Mouse (Mus musculus) cerebellum, adult 8-10 months (tissue): ENCODE results near the gene Pcgf6.
"Not testable (repeated sequence)": the region's sequence is repeated elsewhere in the genome, so short reads cannot be mapped to it uniquely, and the experiment has no call there.

Source experiments
- DNase-seq: peaks from one replicate; pipeline ENCODE4 v3.0.0; 2022

Pcgf6 gene

DNA sequence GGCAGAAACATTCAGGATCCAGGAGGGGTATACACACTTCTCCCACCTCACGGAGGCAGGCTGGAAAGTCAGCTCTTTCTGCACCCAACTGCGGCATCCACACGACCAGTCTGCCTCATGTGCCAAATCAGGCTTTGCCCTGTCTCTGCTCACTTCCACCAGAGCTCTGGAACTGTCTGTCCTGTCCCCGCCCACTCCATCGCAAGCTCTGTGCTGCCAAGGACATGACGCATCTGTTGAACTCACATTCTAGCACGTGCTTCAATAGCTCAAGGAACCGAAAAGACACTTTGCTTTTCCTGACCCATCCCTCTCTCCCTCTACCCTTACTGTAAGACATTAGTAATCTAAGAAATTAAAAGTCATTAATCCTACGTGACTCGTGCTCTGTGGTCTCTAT lies 25.8 kb downstream of the Pcgf6 start:
- no peak for DNase-seq

DNA sequence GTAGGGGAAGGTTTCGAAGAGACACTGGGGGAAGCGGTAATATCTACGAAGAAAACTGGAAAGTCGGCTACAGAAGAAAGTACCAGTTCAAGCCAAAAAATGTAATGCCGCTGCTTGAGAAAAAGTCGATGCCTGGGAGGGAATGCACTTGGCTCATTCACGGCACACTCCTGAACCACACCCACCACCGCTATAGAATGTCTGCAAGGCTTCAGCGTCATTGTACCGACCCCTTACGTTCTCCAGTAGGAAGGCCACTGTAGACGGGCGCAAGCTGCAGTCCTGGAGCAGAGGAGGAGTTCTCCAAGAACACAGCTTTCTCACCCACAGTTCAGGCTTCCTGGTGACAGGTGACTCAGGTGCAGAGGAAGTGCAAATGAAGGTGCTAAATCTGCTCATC lies 27.2 kb downstream of the Pcgf6 start:
- DNase-seq = no peak

DNA sequence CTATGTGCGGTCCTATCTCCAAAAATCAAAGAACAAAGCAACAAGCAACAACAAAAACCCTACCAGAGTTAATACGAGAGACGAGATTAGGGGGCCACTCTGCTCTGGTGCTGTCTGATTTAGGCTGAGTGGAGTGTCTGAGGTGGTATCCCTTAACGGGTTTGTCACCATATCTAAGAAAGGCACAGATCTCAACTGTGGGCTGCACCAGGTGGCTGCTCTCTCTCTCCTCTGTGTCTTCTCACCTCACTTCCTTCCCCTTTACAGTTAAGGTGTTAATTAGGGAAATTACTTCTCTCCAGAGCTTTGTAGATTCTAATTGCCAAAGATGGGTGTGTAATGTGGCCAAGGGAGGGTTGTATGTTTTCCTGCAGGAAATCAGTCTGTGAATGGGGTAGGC lies 28.0 kb downstream of the Pcgf6 start:
- DNase-seq = no peak

DNA sequence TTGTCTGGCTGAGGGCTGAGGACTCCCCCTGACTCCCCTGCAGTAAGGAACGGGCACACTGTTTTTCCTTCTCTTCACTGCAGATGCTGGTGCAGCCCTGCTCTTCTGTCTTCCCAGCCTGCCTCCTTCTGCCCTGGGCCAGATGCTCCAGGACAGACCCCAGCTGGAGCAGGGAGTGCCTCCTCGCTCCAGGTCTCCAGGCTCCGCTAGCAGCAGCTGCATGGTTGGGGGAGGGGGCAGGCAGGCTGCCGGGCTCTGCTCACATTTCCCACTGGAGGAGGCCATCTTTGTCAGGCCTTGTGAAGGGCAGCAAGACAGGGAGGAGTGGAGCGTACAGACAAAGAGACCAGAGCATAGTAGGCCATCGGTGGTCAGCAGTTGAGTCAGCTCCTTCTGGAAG lies 31.4 kb downstream of the Pcgf6 start:
- no peak for DNase-seq

DNA sequence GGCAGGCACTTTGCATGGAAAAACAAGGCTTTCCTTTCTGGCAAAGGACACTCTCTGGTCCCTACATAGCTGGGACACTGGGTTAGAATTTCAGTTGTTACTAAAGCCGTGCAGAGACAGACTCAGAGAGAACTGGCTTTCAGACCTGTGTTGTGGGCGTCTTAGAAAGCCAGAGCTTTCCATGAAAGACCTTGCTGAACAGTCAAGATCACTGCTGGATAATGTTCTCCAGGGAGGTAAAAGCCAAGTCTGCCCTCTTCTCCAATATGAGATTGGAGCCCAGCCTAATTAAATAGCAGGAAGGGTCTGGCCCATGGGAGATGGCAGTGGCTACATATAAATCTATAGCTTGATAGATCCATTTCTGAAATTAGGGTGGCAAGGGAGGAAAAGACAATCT lies 32.4 kb downstream of the Pcgf6 start:
- DNase-seq = no peak

- no peak for DNase-seq
These were observed 32.9 kb downstream of the Pcgf6 start for GRCm38 (mm10) chr19:47017831-47018230.

- no peak for DNase-seq
These were observed 34.2 kb downstream of the Pcgf6 start for GRCm38 (mm10) chr19:47016487-47016886.

DNA sequence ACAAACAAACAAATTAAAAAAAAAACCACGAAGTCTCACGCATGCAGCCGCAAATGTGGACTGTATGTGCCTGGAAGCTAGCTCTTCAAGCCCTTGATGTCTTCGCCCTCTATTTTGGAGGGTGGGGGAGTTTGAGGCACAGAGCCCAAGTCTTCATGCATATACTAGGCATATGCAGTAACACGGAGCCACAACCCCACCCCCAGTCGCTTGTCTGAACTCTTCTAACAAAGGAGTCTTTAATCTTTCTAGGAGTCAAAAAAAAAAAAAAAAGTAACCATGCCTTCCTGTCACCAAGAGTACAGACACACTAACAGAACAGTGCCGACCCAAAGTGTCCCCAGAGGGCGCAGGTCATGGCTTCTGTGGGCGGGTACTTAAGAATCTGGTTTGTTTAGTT lies 34.7 kb downstream of the Pcgf6 start:
- DNase-seq = no peak

GRCm38 (mm10) chr19:47015396-47015795 lies 35.3 kb downstream of the Pcgf6 start:
- peak; percentile 64 for DNase-seq

- peak; percentile 83 for DNase-seq
These were observed 36.0 kb downstream of the Pcgf6 start, which contains the start of the genes Ina and Nt5c2 for GRCm38 (mm10) chr19:47014447-47015381. Gene Ina, plus strand, starts transcription at chr19:47014698. Gene Nt5c2, minus strand, starts transcription at chr19:47015153.

DNA sequence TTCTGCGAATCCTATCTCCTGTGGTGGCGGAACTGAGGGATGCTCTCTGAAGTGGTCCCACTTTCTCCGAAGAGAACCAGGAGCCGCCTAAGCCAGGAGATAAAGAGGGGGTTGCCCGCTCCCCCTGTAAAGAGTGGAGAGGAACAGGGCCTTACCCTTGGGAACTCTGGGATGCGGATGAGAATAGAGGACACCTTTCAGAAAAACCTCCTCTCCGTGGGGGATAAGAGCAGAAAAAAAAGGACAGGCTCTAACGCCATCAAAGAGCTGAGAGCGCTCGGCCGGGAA lies 36.6 kb downstream of the Pcgf6 start:
- DNase-seq = no peak

- DNase-seq = no peak
These were observed 37.2 kb downstream of the Pcgf6 start for GRCm38 (mm10) chr19:47013340-47014158.

DNA sequence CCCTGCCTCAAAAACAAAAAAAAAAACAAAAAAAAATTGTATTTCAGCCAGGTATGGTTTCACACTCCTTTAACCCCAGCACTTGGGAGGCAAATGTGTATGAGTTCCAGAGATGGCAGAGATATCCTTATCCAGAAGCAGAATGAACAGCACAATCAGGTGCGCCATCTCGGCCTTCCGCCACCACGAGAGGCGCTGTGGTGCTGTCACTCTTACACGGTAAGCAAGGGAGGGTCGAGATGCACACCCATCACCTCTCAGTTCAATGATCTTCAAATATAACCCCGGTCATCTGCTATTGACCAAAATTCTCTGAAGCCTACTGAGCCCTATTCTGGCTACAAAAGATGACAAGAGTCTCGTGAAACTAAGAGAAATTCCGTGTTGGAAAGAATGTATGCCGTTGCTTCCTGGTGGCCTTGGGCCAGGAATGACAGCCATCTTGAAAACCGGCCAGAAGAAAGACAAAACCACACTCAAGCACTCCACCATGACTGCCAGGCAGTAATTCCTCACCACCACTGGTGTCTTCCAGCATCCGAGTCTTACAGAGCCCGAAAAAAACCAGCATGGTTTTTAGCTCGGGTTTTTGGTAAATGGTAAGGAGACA lies 38.1 kb downstream of the Pcgf6 start:
- DNase-seq = no peak

DNA sequence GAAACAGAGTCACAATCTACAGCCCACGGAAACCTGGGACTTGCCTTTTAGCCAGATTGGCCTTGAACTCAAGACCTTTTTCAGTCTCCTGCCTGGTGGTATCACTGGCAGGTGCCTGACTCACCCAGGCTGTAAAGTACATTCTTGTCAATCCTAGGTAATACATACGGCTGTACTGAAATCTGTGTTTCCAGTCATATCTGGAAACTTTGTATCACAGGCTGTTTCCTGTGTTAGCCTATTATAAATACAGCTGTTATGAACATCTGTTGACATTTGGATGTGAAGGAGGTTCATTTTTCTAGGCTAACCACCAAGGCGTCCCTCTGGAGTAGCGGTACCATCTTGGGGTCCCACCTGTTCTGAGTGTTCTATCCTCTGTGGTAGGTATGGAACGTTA lies 40.8 kb downstream of the Pcgf6 start:
- DNase-seq = no peak

DNA sequence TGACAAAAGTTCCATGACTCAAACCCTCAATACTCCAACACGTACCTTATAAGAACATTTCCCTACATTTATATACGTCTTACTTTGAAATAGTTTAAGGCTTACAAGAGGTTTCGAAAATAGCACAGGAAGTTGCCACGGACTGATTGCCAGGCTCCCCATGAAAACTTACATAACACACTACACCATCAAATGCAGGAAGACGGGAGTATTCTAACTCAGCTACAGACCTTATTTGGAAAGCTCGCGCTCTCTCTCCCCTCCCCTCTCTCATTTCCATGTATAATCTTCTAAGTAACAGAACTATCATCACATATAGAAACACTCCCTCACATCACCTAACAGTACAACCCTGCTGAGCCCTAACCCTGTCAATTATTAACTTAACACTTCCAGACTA lies 41.3 kb downstream of the Pcgf6 start:
- no peak for DNase-seq

GRCm38 (mm10) chr19:47006321-47006720 lies 44.4 kb downstream of the Pcgf6 start:
- no peak for DNase-seq

DNA sequence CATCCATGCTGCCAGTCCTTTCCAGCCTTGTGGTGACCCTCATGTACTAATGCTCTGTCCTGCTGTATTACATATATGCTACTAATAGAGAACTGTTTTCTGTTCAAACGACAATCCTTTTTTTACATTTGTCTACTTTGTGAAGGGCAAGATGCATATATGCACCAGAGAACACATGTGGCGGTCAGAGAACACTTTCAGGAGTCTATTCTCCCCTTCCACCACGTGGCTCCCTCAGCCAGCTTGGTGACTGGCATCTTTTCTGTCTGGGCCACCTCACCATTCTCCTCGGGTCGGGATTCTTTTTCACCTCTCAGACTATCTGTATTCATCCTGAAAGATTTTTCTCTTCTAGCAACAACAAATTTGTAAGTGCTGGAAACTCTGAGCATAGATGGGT lies 44.8 kb downstream of the Pcgf6 start:
- DNase-seq = no peak

GRCm38 (mm10) chr19:47003742-47004511 lies 46.8 kb downstream of the Pcgf6 start:
- no peak for DNase-seq

DNA sequence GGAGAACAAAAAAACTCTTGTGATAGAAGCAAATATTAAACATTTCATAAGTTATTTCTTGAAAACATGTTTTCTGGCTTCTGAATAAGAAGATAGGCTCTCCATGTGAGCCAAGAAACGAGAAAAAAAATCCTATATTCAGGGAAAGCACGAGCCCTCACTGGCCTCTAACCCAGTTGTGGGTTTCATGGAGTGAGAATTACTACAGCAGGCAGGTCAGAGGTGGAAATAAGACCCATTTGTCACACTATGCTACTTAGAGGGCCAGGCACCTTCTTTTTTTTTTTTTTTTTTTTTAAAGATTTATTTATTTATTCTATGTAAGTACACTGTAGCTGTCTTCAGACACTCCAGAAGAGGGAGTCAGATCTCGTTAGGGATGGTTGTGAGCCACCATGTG lies 50.3 kb downstream of the Pcgf6 start:
- DNase-seq = not testable (repeated sequence)

GRCm38 (mm10) chr19:46999753-47000152 lies 51.0 kb downstream of the Pcgf6 start:
- DNase-seq = no peak

GRCm38 (mm10) chr19:46998953-46999352 lies 51.8 kb downstream of the Pcgf6 start:
- DNase-seq = no peak

DNA sequence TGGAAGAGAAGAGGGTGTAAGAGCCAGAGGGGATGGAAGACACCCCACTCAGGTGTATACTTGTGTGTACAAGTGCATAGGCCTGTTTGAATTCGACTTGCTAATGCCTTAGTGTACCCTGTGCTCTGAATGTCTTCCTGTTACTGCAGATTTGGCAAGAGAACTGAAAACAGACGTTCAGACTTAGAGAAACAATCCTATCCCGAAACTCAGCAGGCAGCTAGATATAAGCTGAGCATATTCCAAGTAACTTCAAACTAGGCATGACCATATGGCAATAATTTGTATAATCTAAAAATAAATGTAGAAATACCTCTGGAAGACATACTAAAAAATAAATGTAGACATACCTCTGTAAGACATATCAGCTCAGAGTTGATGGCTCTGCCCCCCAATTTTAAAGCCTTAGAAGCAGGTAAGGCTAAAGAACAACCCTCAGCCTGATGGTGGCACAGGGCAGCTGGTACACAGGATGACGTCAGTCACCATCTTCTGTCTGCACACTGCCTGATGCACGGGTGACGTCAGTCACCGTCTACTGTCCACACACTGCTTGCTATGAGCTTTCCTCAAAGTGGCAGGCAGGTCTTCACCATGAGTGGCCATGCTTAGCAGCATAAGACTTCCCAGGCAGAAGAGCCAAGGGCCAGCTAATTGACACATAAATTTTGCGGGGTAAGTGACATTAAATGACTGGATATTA lies 52.4 kb downstream of the Pcgf6 start:
- DNase-seq = no peak
